Mouse (Mus musculus): ENCODE data around the gene Hint1.
A peak's percentile ranks its signal among the peaks of the same experiment; 100 is the strongest.

Hint1 gene

GRCm38 (mm10) chr11:54902333-54903323 lies 36.4 kb downstream of the Hint1 start, which contains the start of gene Gpx3:
TSS of gene Gpx3 (plus strand) at chr11:54902453.
- DNase-seq, result peak; percentile 89 to 94

- DNase-seq, result no peak
Measured at GRCm38 (mm10) chr11:54903339-54903738, 37.2 kb downstream of the Hint1 start.

GRCm38 (mm10) chr11:54903940-54904706 lies 37.9 kb downstream of the Hint1 start:
- DNase-seq, result peak; percentile 64 to 66

- no peak for DNase-seq
Measured at GRCm38 (mm10) chr11:54905086-54905485, 38.9 kb downstream of the Hint1 start.

GRCm38 (mm10) chr11:54905931-54906330 lies 39.7 kb downstream of the Hint1 start:
- peak; percentile 52 to 75 for DNase-seq

GRCm38 (mm10) chr11:54906466-54906865 lies 40.3 kb downstream of the Hint1 start:
- DNase-seq, result peak in 1 of 2 experiments; percentile 28

- no peak for DNase-seq
Measured at GRCm38 (mm10) chr11:54907259-54907658, 41.1 kb downstream of the Hint1 start.

GRCm38 (mm10) chr11:54909273-54909672 lies 43.1 kb downstream of the Hint1 start:
- peak in 1 of 2 experiments; percentile 34 for DNase-seq

- peak; percentile 50 to 59 for DNase-seq
Measured at GRCm38 (mm10) chr11:54910081-54910665, 44.0 kb downstream of the Hint1 start.

GRCm38 (mm10) chr11:54911201-54911600 lies 45.0 kb downstream of the Hint1 start:
- DNase-seq, result peak; percentile 80 to 81

GRCm38 (mm10) chr11:54911671-54912502 lies 45.7 kb downstream of the Hint1 start:
- DNase-seq, result peak; percentile 58 to 75

GRCm38 (mm10) chr11:54912503-54913316 lies 46.5 kb downstream of the Hint1 start:
- DNase-seq, result peak; percentile 66 to 76

- DNase-seq, result peak in 1 of 2 experiments; percentile 39
Measured at GRCm38 (mm10) chr11:54913841-54914240, 47.7 kb downstream of the Hint1 start.

- DNase-seq, result no peak
Measured at GRCm38 (mm10) chr11:54917461-54917860, 51.3 kb downstream of the Hint1 start.

- DNase-seq, result no peak
Measured at GRCm38 (mm10) chr11:54918273-54918672, 52.1 kb downstream of the Hint1 start.

Measured in kidney, postnatal 36 days (tissue).